In genomic region chr3:68814011-68814690, GRCm38 (mm10) we compare ENCODE assay signal across 19 mouse cellular contexts. TPM values are rescaled to one million over a fixed set of nuclear protein-coding genes. Genes with fewer than 3 reads are reported as not detected.
DNase-seq lines count a peak whose midpoint lies in the region; TF ChIP-seq lines count a peak whose summit lies in the region.
"Had no signal": no experiment of that assay in that cellular context is flagged by ENCODE, and none has a peak within 500 bp of the region (broad histone marks: within the 10 kb centered on the region; RNA-seq: fewer than 3 reads in every experiment).

No protein-coding gene starts in this region.

- WGBS in heart, adult 2 months = 93% methylated on average over 9 of the region's 9 CpGs
- WGBS in heart, embryonic 10.5 days = 82% methylated on average over 9 of the region's 9 CpGs

- H3K27ac ChIP-seq in heart, adult 2 months = no peak overlapping the region
- no peak overlapping the region for H3K27ac ChIP-seq in heart, embryonic 10.5 days

- no peaks in the 10 kb centered on the region for H3K4me1 ChIP-seq in heart, adult 2 months (ENCODE audit: control insufficient read depth, insufficient read depth, low read length)
- H3K4me1 ChIP-seq in heart, embryonic 10.5 days = peaks cover 9% of the 10 kb centered on the region

- DNase-seq in heart, adult 11 months = peak; percentile 52
- no peak for DNase-seq in heart, adult 2 months
- peak; percentile 58 for DNase-seq in heart, embryonic 10.5 days (ENCODE audit: low spot score)
- DNase-seq in heart, postnatal 10 days = no peak
- DNase-seq: adrenal gland, adult 2 months; adrenal gland, adult 8-10 months; adrenal gland, postnatal 10 days; adrenal gland, postnatal 14 days; adrenal gland, postnatal 25 days; adrenal gland, postnatal 36 days; B cell, adult 2 months; cerebellum, adult 11 months; cerebellum, adult 11-12 months; cerebellum, adult 18-20 months had no signal

- intact Hi-C loops in heart, adult 2 months (cut with DNase I) = no loop called here
- intact Hi-C loops in heart, postnatal 10 days (cut with DNase I) = no loop called here

- no peaks in the 10 kb centered on the region for H3K79me2 ChIP-seq in heart, adult 2 months (replicated peaks; ENCODE audit: control insufficient read depth, insufficient read depth, low read length)

- no peaks in the 10 kb centered on the region for H3K9me3 ChIP-seq in heart, embryonic 10.5 days
- H3K9me3 ChIP-seq: G1E had no signal

- TF ChIP-seq EP300 in heart, adult 2 months (IDR thresholded peaks at IDR 0.05; ENCODE audit: insufficient read depth, low read depth, low read length) = no peak

- no peak overlapping the region for H3K4me3 ChIP-seq in heart, adult 2 months
- H3K4me3 ChIP-seq in heart, embryonic 10.5 days = no peak overlapping the region

- no peaks in the 10 kb centered on the region for H3K27me3 ChIP-seq in heart, adult 2 months (ENCODE audit: control insufficient read depth, insufficient read depth, low read length)
- H3K27me3 ChIP-seq in heart, embryonic 10.5 days (ENCODE audit: insufficient read depth, poor library complexity, severe bottlenecking) = no peaks in the 10 kb centered on the region
- H3K27me3 ChIP-seq: CH12.LX had no signal

- no peak for TF ChIP-seq CTCF in heart, adult 2 months (IDR thresholded peaks at IDR 0.05)

- TF ChIP-seq POLR2A in heart, adult 2 months (IDR thresholded peaks at IDR 0.05; ENCODE audit: insufficient read depth, low read depth, low read length) = no peak

- H3K36me3 ChIP-seq in heart, adult 2 months (ENCODE audit: control insufficient read depth, insufficient read depth, low read length) = no peaks in the 10 kb centered on the region
- no peaks in the 10 kb centered on the region for H3K36me3 ChIP-seq in heart, embryonic 10.5 days
- H3K36me3 ChIP-seq: G1E had no signal

- H3K9ac ChIP-seq in heart, adult 2 months (ENCODE audit: low read depth, low read length) = no peak overlapping the region

RNA-seq across cellular contexts. Expression of gene 1110032F04Rik, which starts 55.2 kb away (rescaled TPM):
- 1 to 10 TPM in 1 of 2 experiments, under 1 TPM in 1; 0.64 to 1.2 TPM for total RNA-seq in heart, adult 2 months (2021)
- polyA plus RNA-seq in heart, adult 2 months (2012; rRNA removed) = 0.44 and 0.76 TPM in 2 replicates
- polyA plus RNA-seq in heart, embryonic 10.5 days (2016; fragmentation: Nextera tagmentation; extraction: Ambion mirVana) = 6.2 and 6.5 TPM in 2 replicates
- 1 to 10 TPM; 1.3 to 2.2 TPM for total RNA-seq in heart, postnatal 10 days (2021)
- total RNA-seq: adrenal gland, adult 18-20 months; adrenal gland, adult 2 months had no signal
- polyA plus RNA-seq: C2C12, G1E, Patski had no signal

Comparison
In these comparisons a context has a peak if more than half of its experiments do, and no peak if none do; other contexts are left out.
1. DNase-seq: peak in heart, adult 11 months (single experiment) and heart, embryonic 10.5 days (single experiment); none in heart, adult 2 months (0 of 2) and heart, postnatal 10 days (0 of 2).